Mouse (Mus musculus): ENCODE data around the gene F2rl1. TPM values are rescaled to one million over a fixed set of nuclear protein-coding genes. Genes with fewer than 3 reads are reported as not detected.
"Not testable (repeated sequence)": the region's sequence is repeated elsewhere in the genome, so short reads cannot be mapped to it uniquely, and the experiment has no call there.

The F2rl1 gene
- polyA plus RNA-seq, 1 experiment: 0.29 TPM

GRCm38 (mm10) chr13:95545729-95546186 is 20.7 kb upstream of the F2rl1 start:
- Histone ChIP-seq H3K4me1 (ENCODE audit: control insufficient read depth, insufficient read depth, low read length) (no peaks in the 10 kb centered on the region), H3K27me3 (ENCODE audit: control insufficient read depth, insufficient read depth, low read length) (no peaks in the 10 kb centered on the region), H3K4me3 (replicated peaks; ENCODE audit: insufficient read depth, low read depth, low read length) (no peak overlapping the region), H3K27ac (ENCODE audit: insufficient read depth, low read length) (no peak overlapping the region)
- DNase-seq: no peak
- WGBS: 73% methylated on average over 7 of the region's 7 CpGs
- no peak for TF ChIP-seq POLR2A (IDR thresholded peaks at IDR 0.05; ENCODE audit: borderline replicate concordance, insufficient read depth, low read length)
- TF ChIP-seq CTCF (IDR thresholded peaks at IDR 0.05; ENCODE audit: borderline replicate concordance, insufficient read depth, low read depth, low read length): no peak

- TF ChIP-seq CTCF (IDR thresholded peaks at IDR 0.05; ENCODE audit: borderline replicate concordance, insufficient read depth, low read depth, low read length): no peak
- TF ChIP-seq POLR2A (IDR thresholded peaks at IDR 0.05; ENCODE audit: borderline replicate concordance, insufficient read depth, low read length): no peak
- no peak for DNase-seq
- 29% methylated on average over 5 of the region's 5 CpGs for WGBS
- Histone ChIP-seq H3K27ac (ENCODE audit: insufficient read depth, low read length) (no peak overlapping the region), H3K4me3 (replicated peaks; ENCODE audit: insufficient read depth, low read depth, low read length) (no peak overlapping the region), H3K27me3 (ENCODE audit: control insufficient read depth, insufficient read depth, low read length) (no peaks in the 10 kb centered on the region), H3K4me1 (ENCODE audit: control insufficient read depth, insufficient read depth, low read length) (0 out of 2 replicates have a peak, but pooled peaks cover 2% of the 10 kb centered on the region)
Measured at GRCm38 (mm10) chr13:95538021-95538420, 13.0 kb upstream of the F2rl1 start.

GRCm38 (mm10) chr13:95536117-95536493 is 11.1 kb upstream of the F2rl1 start:
- Histone ChIP-seq H3K27ac (ENCODE audit: insufficient read depth, low read length) (no peak overlapping the region), H3K4me3 (replicated peaks; ENCODE audit: insufficient read depth, low read depth, low read length) (no peak overlapping the region), H3K27me3 (ENCODE audit: control insufficient read depth, insufficient read depth, low read length) (no peaks in the 10 kb centered on the region), H3K4me1 (ENCODE audit: control insufficient read depth, insufficient read depth, low read length) (0 out of 2 replicates have a peak, but pooled peaks cover 2% of the 10 kb centered on the region)
- TF ChIP-seq CTCF (IDR thresholded peaks at IDR 0.05; ENCODE audit: borderline replicate concordance, insufficient read depth, low read depth, low read length): no peak
- no peak for TF ChIP-seq POLR2A (IDR thresholded peaks at IDR 0.05; ENCODE audit: borderline replicate concordance, insufficient read depth, low read length)
- WGBS: 66% methylated on average over 5 of the region's 5 CpGs
- no peak for DNase-seq

- Histone ChIP-seq H3K4me1 (ENCODE audit: control insufficient read depth, insufficient read depth, low read length) (0 out of 2 replicates have a peak, but pooled peaks cover 2% of the 10 kb centered on the region), H3K27me3 (ENCODE audit: control insufficient read depth, insufficient read depth, low read length) (no peaks in the 10 kb centered on the region), H3K27ac (ENCODE audit: insufficient read depth, low read length) (no peak overlapping the region), H3K4me3 (replicated peaks; ENCODE audit: insufficient read depth, low read depth, low read length) (no peak overlapping the region)
- TF ChIP-seq POLR2A (IDR thresholded peaks at IDR 0.05; ENCODE audit: borderline replicate concordance, insufficient read depth, low read length) (no peak), CTCF (IDR thresholded peaks at IDR 0.05; ENCODE audit: borderline replicate concordance, insufficient read depth, low read depth, low read length) (no peak)
- DNase-seq: no peak
- 26% methylated on average over 11 of the region's 11 CpGs for WGBS
Measured at GRCm38 (mm10) chr13:95535461-95536116, 10.6 kb upstream of the F2rl1 start.

GRCm38 (mm10) chr13:95535026-95535425 is 10.0 kb upstream of the F2rl1 start:
- no peak for TF ChIP-seq CTCF (IDR thresholded peaks at IDR 0.05; ENCODE audit: borderline replicate concordance, insufficient read depth, low read depth, low read length)
- no peak for TF ChIP-seq POLR2A (IDR thresholded peaks at IDR 0.05; ENCODE audit: borderline replicate concordance, insufficient read depth, low read length)
- Histone ChIP-seq H3K27me3 (ENCODE audit: control insufficient read depth, insufficient read depth, low read length) (no peaks in the 10 kb centered on the region), H3K4me3 (replicated peaks; ENCODE audit: insufficient read depth, low read depth, low read length) (no peak overlapping the region), H3K27ac (ENCODE audit: insufficient read depth, low read length) (no peak overlapping the region), H3K4me1 (ENCODE audit: control insufficient read depth, insufficient read depth, low read length) (0 out of 2 replicates have a peak, but pooled peaks cover 2% of the 10 kb centered on the region)
- no peak for DNase-seq
- 28% methylated on average over 6 of the region's 6 CpGs for WGBS

GRCm38 (mm10) chr13:95534131-95534561 is 9.1 kb upstream of the F2rl1 start:
- H3K27me3 ChIP-seq (ENCODE audit: control insufficient read depth, insufficient read depth, low read length): no peaks in the 10 kb centered on the region
- H3K4me3 ChIP-seq (replicated peaks; ENCODE audit: insufficient read depth, low read depth, low read length): no peak overlapping the region
- H3K4me1 ChIP-seq (ENCODE audit: control insufficient read depth, insufficient read depth, low read length): 0 out of 2 replicates have a peak, but pooled peaks cover 2% of the 10 kb centered on the region
- DNase-seq: no peak
- no peak overlapping the region for H3K27ac ChIP-seq (ENCODE audit: insufficient read depth, low read length)
- WGBS: 5% methylated on average over 5 of the region's 5 CpGs
- TF ChIP-seq CTCF (IDR thresholded peaks at IDR 0.05; ENCODE audit: borderline replicate concordance, insufficient read depth, low read depth, low read length): no peak

- DNase-seq: no peak
- Histone ChIP-seq H3K4me3 (replicated peaks; ENCODE audit: insufficient read depth, low read depth, low read length) (no peak overlapping the region), H3K27ac (ENCODE audit: insufficient read depth, low read length) (no peak overlapping the region), H3K4me1 (ENCODE audit: control insufficient read depth, insufficient read depth, low read length) (0 out of 2 replicates have a peak, but pooled peaks cover 2% of the 10 kb centered on the region), H3K27me3 (ENCODE audit: control insufficient read depth, insufficient read depth, low read length) (no peaks in the 10 kb centered on the region)
- no peak for TF ChIP-seq CTCF (IDR thresholded peaks at IDR 0.05; ENCODE audit: borderline replicate concordance, insufficient read depth, low read depth, low read length)
- TF ChIP-seq POLR2A (IDR thresholded peaks at IDR 0.05; ENCODE audit: borderline replicate concordance, insufficient read depth, low read length): no peak
- 36% methylated on average over 8 of the region's 8 CpGs for WGBS
Measured at GRCm38 (mm10) chr13:95533640-95534039, 8.6 kb upstream of the F2rl1 start.

GRCm38 (mm10) chr13:95533121-95533520 is 8.1 kb upstream of the F2rl1 start:
- H3K27me3 ChIP-seq (ENCODE audit: control insufficient read depth, insufficient read depth, low read length); H3K4me3 ChIP-seq (replicated peaks; ENCODE audit: insufficient read depth, low read depth, low read length); DNase-seq; H3K27ac ChIP-seq (ENCODE audit: insufficient read depth, low read length); H3K4me1 ChIP-seq (ENCODE audit: control insufficient read depth, insufficient read depth, low read length): not testable (repeated sequence)
- 73% methylated on average over 4 of the region's 5 CpGs for WGBS
